Mouse (Mus musculus) CD4-positive, CD25-positive, alpha-beta regulatory T cell, adult 2 months (primary cell): ENCODE data around the gene Abracl.

Experiments
- DNase-seq: peaks from one replicate; pipeline ENCODE4 v3.0.0-alpha.2; 2012; ENCODE audit warnings: low read depth, low spot score

Gene Abracl

DNA sequence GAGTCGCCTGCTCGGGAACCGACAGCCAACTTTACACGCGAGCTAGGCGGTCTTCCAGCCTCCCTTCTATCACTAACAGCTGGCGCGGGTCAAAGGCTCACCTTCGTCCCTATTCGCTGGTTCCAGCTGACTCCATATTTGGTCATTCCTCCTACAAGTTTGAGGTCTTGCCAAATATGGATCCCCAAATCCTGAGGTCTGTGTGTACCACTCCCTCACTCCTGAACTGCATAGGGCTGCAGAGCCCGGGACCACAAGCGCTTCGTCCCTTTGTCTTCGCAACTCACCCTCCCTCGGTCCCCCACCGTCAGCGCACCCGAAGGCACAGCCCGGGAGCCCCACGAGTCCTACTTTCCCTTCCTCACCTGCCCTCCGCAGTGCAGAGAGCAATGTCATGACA, 776 bp downstream of the Abracl start:
- peak; percentile 79 for DNase-seq

DNA sequence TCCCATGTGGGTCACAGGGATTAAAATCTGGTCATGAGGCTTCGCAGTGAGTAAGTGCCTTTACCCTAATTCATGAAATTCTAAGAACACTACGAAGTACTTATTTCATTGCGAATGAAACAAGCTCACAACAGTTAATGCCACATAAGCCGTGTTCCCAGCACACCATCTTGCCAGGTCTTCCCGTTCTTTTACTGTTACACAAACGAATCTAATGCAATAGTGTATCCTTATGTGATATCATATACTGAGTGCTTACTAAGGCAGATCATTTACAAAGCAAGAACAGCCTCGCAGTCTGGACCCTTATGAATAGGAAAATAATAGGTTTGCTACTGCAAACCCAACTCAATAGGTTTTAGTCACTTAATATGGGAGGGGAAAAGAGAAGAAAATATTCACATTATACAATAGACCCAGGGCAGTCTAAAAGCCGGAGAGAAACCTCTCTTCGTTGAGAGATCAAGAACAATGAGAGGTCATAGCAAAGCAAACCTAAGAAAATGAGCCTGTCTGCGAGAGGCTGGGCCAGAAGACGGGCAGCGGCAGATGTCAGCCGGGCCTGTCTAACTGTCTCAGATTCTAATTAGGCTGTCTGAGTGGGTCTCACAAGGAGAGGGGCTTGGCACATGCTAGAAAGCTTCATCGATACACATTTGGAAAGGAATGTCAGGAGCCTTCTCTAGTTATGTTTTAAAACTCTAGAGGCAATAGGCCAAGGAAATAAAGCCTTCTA, 1.3 kb downstream of the Abracl start:
- no peak for DNase-seq

DNA sequence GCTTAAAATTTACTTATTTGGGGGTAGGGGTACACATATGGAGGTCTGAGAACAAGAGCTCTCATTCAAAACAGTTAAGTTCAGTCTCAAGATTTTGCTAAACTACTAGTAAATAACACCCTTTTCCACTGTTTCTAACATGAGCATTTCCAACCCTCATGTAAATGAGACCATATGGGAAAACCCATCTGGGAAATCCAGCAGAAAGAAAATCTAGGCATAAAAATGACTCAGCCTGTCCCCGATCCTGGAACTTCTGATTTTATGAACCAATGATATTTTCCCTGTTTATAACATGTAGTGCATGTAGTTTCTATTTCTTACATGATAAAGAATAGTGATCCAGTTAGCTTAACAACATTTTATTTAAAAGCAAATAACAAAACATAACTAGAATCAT, 2.2 kb downstream of the Abracl start:
- no peak for DNase-seq

DNA sequence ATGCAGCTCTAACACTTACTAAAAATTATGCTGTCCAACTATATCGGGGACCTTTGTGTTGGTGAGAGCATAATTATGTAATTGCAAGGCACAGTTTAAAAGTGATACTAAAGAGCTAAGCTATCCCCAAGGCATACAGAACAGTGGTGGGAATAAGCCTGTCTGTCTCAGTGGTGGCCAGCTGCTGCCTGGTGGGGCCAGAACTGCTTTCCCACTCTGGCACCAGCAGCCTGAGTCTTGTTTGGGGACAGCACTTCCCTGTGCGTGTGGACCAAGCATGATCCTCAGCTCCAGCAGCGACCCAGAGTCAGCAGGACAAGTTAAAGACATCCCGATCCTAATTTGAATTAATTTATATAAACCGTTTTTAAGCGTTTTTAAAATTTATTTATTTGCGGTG, 2.6 kb downstream of the Abracl start:
- no peak for DNase-seq

DNA sequence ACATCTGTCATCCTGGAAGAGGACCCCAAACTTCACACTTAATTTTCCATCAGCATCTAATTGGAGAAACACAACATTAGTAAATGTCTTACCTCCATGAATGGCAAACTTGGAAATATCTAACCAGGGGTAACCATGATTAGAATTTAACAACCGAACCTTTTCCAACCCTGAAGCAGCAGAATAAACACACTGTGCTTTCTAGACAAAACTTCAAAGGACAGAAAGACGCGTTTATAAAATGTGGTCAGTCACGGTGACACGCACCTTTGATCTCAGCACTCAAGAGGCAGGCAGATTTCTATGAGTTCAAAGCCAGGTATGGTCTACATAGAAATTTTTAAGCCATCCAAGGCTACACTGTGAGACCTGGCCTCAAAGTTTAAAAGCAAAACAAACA, 11.3 kb downstream of the Abracl start:
- no peak for DNase-seq

DNA sequence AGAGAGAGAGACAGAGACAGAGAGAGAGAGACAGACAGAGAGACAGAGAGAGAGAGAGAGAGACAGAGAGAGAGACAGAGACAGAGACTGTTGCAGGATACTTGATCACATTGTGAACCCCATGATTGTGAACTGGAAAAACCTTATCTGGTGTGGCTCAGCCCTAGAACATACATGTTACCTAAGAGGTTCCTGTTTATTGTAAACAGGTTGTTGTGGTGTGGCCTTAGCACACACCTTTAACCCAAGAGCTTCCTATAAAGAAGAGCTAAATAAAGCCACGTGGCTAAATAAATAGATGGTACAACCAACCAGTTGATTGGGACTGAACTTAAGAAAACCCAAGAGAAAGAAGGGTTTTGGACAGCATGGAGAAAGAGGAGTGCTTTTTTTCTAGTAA, 13.3 kb downstream of the Abracl start:
- DNase-seq = no peak

DNA sequence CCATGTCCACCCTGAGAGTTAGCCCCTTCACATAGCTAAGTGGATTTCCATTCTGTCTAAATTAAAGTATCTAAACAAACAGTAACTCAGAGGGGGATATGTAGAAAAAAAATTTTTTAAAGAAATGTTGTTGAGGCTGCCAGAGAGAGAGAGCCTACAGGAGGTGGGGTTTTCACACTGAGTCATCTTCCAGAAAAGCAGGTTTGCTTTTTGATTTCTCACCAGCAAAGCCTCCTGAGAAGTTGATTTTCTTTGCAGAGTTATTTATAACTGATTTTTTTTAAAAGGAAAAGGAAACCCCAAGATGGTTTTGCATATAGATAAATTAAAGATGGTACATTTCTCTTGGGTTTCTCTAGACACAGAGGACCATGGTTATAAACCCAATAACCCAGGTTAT, 15.0 kb downstream of the Abracl start:
- peak; percentile 27 for DNase-seq

DNA sequence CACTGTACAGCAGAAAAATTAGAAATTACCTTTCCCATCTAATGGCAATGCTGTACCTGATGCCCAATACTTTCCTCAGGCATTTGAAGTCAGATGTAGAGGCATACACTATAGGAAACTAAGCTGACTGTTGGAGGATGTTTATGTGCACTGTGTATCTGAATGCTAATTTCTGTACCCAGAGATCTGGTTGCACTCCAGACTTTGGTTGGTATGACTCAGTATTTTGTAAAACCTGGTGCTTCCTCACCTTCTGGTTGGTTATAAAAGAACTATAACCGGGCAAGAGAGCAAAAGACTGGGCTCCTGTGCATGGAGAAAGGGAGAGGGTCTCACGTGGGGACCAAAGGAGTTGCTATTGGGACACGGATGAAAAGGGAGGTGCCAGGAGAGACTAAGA, 15.8 kb downstream of the Abracl start:
- no peak for DNase-seq

DNA sequence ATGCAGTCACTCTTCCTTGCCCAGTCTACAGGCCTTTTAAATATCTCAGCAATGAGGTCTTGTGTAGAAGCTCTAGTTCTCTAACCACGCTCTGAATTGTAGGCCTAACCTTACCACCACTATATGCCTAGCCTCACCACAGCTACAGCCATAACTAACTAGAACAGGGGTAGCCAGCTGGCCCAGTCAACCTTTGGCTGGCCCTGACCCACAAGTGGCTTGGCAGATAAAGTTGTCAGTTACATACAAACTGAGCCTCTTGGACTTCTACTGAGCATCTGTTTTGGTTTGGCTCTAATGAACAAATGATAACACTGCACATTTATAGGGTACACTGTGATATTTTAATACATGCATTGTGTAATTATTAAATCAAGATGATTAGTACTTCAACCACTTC, 16.3 kb downstream of the Abracl start:
- no peak for DNase-seq

DNA sequence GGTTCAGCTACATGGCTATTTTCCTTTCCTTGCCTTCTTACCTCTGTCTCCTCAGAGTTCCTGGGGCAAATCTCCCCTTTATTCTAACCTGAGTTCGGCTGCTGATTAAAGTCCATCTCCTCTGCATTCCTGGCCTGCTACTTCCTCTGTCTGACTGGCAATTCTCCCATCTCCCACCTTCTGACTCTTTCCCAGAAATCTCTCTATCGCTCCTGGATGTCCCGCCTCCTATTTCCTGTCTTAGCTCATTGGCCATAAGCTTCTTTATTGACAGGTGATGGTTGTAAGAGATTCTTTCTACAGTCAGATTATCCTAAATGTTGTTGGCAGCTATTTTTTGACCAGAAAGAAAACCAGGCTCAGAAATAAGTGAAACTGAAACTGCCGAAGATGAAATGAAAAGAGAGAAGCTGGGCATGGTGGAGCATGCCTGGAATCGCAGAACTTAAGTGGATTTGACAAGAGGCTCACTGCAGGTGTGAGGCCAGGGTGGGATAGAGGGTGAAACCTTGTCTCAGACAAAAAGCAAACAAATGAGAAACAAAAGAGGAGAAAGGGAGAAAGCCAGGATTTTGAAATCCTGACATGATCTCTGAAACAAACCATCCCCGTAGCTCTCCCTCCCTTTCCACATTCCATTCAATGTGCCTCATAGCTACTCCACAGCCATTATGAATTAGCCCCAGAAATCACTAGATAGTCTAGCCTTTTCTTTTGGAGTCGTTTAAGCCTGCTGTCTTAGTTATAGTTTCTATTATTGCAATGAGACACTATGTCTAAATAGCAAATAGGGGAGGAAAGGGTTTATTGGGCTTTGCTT, 17.7 kb downstream of the Abracl start:
- no peak for DNase-seq

DNA sequence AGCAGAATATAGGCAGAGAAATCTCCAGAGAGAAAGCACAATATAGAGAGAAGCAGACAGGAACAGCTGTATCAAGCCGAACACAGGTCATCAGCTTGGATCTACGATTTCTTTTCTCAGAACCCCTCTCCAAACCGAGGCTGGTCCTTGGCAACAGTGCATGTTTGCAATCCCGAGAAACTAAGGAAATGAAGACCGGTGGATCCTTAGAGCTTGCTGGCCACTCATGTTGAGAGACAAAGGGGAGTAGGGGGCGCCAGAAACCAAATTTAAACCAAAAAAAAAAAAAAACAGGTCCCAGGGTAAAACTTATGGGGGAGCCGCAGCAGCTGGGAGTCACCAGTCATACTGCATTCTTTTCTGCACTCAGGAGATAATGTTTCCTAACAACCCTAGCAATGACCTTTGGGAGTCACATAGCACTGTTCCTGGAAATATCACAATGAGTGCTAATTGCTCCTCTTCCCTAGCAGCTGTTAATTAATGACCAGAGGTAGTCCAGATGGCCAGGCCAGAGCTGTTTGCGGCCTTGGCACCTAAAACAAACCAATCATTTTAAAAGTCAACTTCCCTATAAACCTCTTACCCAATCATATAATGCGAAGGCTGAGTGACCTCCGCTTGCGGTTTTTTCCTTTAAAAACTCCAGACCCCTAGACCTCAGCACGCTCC, 19.0 kb downstream of the Abracl start:
- DNase-seq = no peak

DNA sequence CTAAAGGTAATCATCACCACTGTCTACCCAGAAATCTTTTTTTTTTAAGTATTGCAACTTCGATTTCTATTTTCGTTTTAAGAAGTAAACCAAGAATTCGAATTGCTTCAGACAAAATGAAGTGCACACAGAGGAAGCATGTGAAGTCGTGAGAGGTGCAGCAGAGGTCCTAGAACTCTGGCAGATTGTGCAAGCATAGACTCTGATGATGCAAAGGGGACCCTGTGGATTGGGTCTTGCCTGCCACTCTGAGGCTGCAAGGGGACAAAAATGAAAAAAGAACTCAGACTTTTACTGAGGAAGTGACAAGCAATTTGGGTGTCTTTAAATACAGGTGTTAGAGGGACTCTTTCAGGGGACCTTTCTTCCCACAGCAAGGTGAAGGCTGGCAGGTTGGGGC, 32.5 kb downstream of the Abracl start:
- DNase-seq = no peak

DNA sequence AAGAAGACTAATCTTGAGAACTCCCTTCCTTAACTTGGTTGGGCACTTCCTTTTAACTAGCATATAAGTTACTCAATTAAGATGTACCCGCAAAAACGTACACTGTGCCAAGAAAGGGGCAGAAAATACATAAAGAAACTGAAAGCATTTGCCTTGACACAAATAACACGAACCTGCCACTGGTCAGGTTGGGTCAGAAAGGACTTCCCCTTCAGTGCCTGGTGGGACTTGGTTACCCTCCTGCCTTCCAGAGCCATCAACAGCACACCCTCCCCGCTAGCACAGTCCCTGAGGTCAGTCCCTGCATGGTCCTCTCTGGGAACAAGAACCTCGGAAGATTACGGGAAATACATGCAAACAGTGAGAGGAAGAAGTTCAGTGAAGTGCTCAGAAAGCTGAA, 34.0 kb downstream of the Abracl start:
- DNase-seq = peak; percentile 51

DNA sequence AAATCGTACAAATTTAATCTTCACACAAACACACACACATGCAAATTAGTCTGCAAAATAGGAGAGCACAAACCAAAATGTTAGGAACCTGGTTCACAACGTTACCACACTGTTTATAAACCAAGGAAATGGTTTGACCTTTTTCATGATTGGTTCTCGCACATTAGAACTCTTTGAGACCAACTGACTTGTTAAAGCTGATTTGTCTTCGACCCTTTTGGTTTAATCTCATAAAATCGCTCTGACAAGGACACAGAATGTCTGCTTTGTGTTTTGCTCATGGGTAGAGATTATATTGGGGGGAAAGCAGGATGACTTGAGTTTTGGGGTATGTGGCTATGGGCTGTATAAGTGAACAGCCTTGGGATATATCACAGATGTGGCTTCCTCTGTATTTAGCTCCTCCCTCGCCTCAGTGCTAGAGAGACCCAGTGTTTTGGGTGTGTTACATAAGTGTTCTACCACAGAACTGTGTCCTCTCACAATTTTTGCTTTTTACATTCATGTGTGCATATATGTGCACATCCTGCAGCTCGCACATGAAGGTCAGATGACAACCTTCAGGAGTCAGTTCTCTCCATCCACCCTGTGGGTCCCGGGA, 35.2 kb downstream of the Abracl start:
- peak; percentile 77 for DNase-seq

DNA sequence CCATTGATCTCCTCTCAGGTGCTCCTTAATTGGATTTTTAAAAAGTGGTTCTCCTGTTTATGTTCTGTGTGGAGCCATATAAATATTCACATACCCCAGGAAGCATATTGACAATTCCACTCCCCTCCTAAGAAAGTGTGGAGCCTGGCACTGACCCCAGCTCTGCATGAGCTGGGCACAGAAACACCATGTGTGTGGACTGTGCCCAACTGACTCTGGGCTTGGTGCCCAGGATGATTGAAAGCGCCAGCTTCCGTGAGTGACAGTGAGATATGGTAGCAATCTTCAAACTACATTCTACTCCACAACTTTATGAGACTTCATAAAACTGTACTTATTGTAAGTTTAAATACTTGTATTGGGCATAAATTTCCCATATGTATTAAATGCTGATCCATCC, 39.8 kb downstream of the Abracl start:
- DNase-seq = no peak

DNA sequence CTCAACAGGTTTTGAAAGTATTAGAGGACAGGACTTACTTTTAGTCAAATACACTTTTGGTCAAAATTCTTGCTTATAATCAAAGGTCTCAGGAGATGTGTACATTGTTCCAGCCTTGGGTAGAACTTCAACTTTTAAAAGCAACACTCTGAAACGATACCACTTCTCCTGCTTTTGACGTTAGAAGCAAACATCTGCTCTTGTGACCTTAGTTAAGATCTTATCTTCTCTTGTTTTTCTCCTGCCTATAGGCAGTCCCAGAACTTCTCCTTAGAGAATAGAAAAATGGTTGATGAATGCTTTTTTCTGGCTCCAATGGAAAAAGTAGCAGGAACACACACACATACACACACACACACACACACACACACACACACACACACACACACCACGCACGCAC, 57.0 kb downstream of the Abracl start:
- peak; percentile 51 for DNase-seq
